Mouse (Mus musculus) brain, embryonic 14.5 days (tissue): ENCODE measurements at regions not wholly inside any gene's neighbourhood (a gene's known extent, or its start where the extent isn't known, plus 50 kb on each side); places are given as distances from the start of the nearest gene placed in this dataset.

Experiments used
- CTCF ChIP-seq: fragments of 200-500 bp; IDR thresholded peaks from 2 replicates; pipeline ENCODE4 v1.5.1; 2012; ENCODE audit warnings: inconsistent platforms, mild to moderate bottlenecking, moderate library complexity, borderline replicate concordance; ENCODE audit not compliant: insufficient read depth, insufficient read length; ENCODE audit errors: extremely low read depth
- POLR2A ChIP-seq: fragments of 200-500 bp; IDR thresholded peaks from 2 replicates; pipeline ENCODE4 v1.6.1; 2012; ENCODE audit warnings: mild to moderate bottlenecking, inconsistent platforms, borderline replicate concordance; ENCODE audit not compliant: poor library complexity, insufficient read depth, insufficient read length, severe bottlenecking; ENCODE audit errors: extremely low read depth

GRCm38 (mm10) chr8:56893638-56894037 is 342.7 kb downstream of the Fbxo8 start:
- no peak for TF ChIP-seq CTCF
- no peak for TF ChIP-seq POLR2A
